Mouse (Mus musculus) B cell, adult 2 months (primary cell): Measurements from ENCODE around the gene Mptx1.
"Not testable (repeated sequence)": the region's sequence is repeated elsewhere in the genome, so short reads cannot be mapped to it uniquely, and the experiment has no call there.

Experiments used
- DNase-seq, 2 experiments: peaks; one replicate each; pipeline ENCODE4 v3.0.0; 2022

The Mptx1 gene

GRCm38 (mm10) chr1:174330218-174330617 is at the start of gene Mptx1:
TSS of gene Mptx1 (plus strand) at chr1:174330518.
- DNase-seq: no peak

GRCm38 (mm10) chr1:174303162-174303561 is 27.2 kb upstream of the Mptx1 start:
- no peak for DNase-seq

GRCm38 (mm10) chr1:174317308-174317707 is 13.0 kb upstream of the Mptx1 start:
- no peak for DNase-seq

- DNase-seq: not testable (repeated sequence)
Observed at GRCm38 (mm10) chr1:174353636-174354035, 23.3 kb downstream of the Mptx1 start.

- no peak for DNase-seq
Observed at GRCm38 (mm10) chr1:174354640-174355039, 24.3 kb downstream of the Mptx1 start.

GRCm38 (mm10) chr1:174364882-174365451 is 34.6 kb downstream of the Mptx1 start, which contains the start of gene Olfr417:
TSS of gene Olfr417 (plus strand) at chr1:174365122.
- no peak for DNase-seq

GRCm38 (mm10) chr1:174373799-174374198 is 43.5 kb downstream of the Mptx1 start:
- DNase-seq: no peak
